Mouse (Mus musculus): ENCODE data around the gene Tmem135.

The Tmem135 gene

GRCm38 (mm10) chr7:89390660-89391059 lies 13.4 kb downstream of the Tmem135 start:
- CTCF ChIA-PET: no interaction called here

DNA sequence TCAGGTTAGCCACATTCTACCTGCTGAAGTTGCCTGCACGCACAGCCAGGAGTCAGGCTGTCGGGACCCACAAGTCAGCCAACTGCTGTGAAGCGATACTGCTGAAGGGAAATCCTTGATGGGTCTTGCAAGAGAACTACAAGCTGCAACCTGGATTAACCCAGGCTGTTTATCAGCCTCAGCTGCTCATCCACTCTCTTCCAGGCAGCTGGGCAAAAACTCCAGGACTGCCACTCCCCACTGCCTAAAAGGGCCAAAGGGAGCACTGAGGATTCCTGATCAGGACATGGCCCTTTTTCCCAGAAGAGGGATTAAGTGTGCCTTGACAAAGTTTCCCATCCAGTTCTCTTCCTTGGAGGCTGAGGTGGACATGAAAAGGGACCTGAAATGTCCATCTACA lies 15.0 kb downstream of the Tmem135 start:
- CTCF ChIA-PET: no interaction called here

GRCm38 (mm10) chr7:89382892-89383291 lies 21.1 kb downstream of the Tmem135 start:
- CTCF ChIA-PET: no interaction called here

DNA sequence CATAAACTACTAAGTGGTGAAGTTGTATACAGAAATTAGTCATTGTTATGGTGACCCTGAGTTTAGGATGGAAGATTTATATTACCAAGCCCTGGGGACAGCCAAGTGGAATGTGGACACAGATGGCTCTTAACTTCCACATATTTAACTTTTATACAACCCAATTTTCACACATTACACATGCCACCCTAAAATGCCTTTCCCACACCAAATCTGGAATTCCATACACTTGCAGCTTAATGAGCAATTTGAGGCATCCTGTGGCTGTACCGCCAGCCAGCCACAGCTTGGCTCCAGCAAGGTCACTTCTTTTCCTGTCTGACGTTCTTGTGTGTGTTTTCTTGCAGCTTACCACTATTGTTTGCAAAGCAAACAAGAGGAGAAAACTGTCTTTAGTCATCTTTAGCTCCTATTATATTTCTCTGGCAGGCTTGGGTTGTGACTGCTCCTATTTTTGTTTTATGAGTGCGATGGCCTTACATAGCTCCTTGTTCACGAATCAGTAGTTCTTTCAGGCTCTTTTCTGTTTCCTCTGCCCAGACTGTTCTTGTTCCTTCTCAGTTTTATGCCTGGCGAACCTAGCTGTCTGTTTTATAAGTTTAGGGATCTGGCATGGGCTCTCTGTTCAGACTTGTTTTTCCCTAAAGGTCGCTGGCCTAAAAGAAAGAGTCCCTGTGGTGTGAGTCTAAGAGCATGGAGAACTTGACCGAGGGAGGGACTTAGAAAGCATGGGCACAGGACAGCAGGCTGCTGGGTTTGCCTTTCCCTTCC lies 22.9 kb downstream of the Tmem135 start:
- CTCF ChIA-PET: no interaction called here

- CTCF ChIA-PET: no interaction called here
These were observed 32.3 kb downstream of the Tmem135 start for GRCm38 (mm10) chr7:89371623-89372295.

- CTCF ChIA-PET: no interaction called here
These were observed 33.1 kb downstream of the Tmem135 start for GRCm38 (mm10) chr7:89370917-89371316.

DNA sequence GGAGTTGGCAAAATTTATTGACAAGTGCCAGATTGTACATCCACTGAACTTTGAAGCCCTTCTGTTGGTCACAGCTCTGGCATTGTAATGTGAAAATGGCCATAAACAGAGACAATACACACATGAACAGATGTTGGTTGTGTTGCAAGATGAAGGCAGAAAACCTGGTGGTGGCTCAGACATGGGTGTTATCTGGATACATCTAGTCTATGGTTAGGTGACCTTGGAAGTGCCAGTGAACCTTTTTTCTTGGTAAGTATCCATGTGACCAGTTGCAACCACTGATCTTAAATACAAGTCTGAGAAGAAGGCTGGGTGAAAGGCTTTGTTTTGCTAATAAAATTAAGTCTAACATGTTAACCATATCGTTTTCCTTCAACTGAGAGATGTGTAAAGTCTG lies 33.9 kb downstream of the Tmem135 start:
- CTCF ChIA-PET: no interaction called here

DNA sequence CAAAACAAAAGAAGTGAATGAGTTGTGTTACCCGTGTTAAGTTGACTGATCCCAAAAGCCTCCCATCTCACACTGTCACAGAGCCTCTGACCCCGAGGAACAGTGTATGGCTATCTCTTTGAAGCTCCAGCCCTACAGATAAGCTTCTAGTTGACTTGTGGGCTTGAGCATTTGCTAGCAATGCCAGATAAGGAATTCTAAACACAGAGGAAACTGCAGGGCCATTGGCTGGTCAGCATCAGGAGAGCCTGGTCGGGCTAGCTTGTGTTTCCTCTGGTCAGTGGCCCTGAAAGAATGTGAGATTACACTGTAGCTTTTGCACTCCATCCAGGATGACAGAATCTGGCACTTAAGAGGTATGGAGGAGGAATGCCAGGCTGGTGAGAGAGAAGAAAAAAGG lies 36.4 kb downstream of the Tmem135 start:
- CTCF ChIA-PET: interaction anchor here (1.2 kb wide), 1 partner anchor 10 kb away, joined by 3 read pairs; no protein-coding TSS in a partner anchor

DNA sequence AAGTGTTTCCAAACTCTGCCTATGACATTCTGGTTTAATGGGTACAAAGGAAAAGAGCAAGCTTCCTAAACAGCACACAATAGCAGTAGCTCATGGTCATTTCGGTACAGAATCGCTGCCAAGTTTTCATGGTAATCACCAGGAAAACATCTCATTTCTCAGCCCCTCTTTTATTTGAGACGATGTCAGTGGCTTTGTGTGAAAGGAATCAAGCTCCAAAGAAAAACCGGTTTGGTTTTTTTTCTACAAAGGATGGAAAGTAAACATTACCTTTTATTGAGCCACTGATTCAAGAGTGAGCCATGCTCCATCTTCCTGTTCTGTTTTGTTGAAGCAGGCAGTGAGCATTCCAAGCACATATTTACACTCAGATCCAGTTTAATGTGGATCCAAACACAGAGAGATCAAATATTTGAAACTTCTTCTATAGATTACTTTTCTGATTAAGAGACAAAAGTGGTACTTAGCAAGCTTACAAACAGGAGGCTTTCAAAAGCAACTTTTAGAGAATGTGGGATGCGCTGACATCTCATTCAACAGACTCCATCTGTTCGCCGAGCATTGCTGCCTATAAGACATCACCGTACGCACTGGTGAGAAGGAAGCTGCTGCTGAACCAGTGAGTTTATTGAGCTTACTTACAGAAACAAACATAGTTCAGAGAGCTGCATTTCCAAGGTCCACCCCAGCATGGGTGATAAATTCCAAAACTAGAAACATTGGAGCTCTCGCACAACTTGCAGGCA lies 38.7 kb downstream of the Tmem135 start:
- CTCF ChIA-PET: no interaction called here

DNA sequence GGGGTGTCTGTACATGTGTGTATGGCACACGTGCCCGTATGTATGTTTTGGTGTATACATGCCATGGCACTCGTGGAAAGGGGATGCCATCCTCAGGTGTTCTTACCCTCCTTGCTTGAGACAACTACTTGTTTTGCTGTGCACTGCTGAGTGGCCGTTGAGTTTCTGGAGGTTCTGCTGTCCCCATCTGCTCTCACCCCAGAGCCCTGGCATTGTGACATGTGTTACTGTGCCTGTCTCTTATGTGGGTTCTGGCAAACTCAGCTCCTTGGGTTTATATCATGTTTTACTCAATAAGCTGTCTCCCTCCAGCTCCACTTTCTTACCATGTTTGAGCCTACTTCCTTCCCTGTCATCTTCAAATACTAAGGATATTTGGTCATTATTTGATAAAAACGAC lies 40.0 kb downstream of the Tmem135 start:
- CTCF ChIA-PET: no interaction called here

GRCm38 (mm10) chr7:89356307-89356706 lies 47.7 kb downstream of the Tmem135 start:
- CTCF ChIA-PET: interaction anchor here (0.7 kb wide), 1 partner anchor 1132 kb away, joined by 4 read pairs; no protein-coding TSS in a partner anchor

DNA sequence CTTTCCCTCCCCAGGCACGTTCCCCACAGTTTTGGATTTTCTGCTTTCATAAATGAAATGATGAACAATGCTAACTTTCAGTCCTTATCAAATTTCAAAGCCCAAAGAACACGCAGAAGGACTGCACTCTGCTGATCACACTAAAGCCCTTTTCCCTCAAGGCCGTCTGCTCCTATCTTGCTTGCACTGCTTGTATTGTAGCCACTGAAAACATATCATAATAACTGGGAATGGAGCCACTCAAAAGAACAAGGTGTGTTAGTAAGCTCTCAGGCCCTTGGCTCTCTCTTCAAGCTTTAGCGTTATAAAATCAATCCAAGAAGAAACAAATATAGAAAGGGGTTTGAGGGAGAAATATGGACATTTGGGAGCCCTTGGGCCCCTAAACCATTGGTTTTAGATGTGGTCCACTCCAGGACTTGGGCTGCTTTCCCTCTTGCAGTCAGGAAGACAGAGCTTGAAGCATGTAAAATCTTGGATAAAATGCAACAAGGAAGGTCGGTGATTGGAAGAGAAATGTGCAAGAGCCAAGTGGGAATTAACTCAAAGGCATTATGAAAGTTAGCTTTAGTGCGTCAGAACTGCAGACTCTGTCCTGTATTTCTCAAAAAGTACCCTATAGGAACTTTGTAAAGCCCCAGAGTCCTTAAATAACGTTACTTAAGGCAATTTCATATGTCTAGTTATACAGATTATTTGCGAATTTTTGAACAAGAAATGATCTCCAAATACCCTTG lies 48.3 kb downstream of the Tmem135 start:
- CTCF ChIA-PET: no interaction called here

DNA sequence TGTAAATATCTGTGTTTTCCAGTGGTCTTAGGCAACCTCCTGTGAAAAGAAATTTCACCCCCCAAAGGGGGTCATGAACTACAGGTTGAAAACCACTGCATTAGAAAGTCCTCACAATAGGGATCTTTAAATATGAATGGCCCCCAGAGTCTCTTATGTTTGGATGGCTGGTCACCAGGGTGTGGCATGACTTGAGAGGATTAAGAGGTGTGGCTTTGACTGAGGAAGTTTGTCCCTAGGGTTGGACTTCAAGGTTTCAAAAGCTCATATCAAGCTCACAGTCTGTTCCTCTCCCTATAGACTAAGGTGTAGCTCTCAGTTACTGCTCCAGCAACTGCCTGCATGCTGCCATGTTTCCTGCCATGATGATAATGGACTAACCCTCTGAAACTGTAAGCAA lies 62.0 kb downstream of the Tmem135 start:
- CTCF ChIA-PET: interaction anchor here (0.6 kb wide), 1 partner anchor 72 kb away, joined by 4 read pairs; no protein-coding TSS in a partner anchor

DNA sequence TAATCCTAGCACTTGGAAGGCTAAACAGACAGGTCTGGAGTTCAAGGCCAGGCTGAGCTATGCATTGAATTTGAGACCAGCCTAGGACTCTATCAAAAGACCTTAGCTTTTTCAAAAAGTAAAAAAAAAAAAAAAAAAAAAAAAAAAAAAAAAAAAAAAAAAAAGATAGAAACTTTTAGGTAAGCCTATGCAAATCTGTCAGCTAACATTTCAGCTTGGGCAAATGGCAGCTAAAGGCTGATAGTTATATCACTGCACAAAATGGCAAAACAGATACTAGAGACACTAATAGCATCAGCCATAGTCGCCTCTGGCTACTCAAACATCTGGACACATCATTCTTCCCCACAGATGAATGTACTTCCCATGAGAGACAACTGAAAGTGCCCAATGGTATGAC lies 64.2 kb downstream of the Tmem135 start:
- CTCF ChIA-PET: no interaction called here

- CTCF ChIA-PET: no interaction called here
These were observed 64.9 kb downstream of the Tmem135 start for GRCm38 (mm10) chr7:89339142-89339435.

GRCm38 (mm10) chr7:89338350-89339141 lies 65.5 kb downstream of the Tmem135 start:
- CTCF ChIA-PET: no interaction called here

GRCm38 (mm10) chr7:89337711-89338349 lies 66.2 kb downstream of the Tmem135 start:
- CTCF ChIA-PET: interaction anchor here (0.6 kb wide), 1 partner anchor 120 kb away, joined by 9 read pairs; no protein-coding TSS in a partner anchor

- CTCF ChIA-PET: no interaction called here
These were observed 67.6 kb downstream of the Tmem135 start for GRCm38 (mm10) chr7:89336434-89336833.

DNA sequence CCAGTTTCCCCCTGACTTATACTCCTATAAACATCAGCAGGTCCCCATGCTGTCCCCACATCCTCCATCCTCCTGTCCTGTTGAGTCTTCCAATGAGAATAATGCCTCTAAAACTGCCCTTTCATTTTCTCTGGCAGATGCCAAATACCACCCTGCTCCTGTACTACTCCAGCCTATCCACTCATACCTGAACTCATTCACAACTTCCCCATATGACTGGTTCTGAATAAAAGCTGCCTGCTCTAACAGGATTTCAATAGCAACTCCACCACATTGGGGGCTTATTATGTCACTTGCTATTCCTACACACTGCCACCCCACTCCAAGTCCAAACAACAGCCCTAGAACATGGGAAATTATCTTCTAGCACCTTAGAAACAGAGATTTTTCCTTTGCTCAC lies 68.7 kb downstream of the Tmem135 start:
- CTCF ChIA-PET: interaction anchor here (0.6 kb wide), 2 partner anchors 8 to 909 kb away, joined by 10 to 18 read pairs; no protein-coding TSS in a partner anchor

DNA sequence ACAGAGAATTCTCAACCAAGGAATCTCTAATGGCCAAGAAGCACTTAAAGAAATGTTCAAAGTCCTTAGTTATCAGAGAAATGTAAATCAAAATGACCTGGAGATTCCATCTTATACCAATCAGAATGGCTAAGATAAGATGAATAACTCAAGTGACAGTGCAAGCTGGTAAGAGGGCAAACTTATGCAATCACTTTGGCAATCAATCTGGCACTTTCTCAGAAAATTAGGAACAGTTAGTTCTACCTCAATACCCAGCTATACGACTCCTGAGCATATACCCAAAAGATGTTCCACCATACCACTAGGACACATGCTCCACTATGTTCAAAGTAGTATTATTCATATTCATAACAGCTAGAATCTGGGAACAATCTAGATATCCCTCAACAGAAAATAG lies 74.1 kb downstream of the Tmem135 start:
- CTCF ChIA-PET: no interaction called here

DNA sequence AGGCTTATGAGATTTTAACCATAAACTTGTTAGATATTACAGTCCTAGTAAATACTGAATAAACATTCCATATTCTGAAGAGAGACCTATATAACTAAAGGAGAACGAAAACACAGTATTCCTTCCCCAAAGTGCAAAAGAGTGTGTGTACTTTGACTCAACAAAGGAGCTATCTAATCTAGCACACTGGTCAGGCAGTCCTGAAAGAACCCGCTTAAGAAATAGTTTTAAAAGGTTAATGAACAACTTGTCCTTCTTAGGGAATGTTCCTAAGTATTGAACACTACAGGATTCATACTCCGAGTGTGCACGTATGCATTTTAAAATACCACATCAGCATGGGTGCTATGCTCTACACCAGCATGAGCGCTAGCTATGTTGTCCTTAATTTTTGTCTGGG lies 76.3 kb downstream of the Tmem135 start:
- CTCF ChIA-PET: interaction anchor here (0.7 kb wide), 1 partner anchor 8 kb away, joined by 10 read pairs; no protein-coding TSS in a partner anchor

Measured in spleen, embryonic (tissue).